Mouse (Mus musculus): ENCODE measurements around the gene Ube2a. TPM values are rescaled to one million over a fixed set of nuclear protein-coding genes. Genes with fewer than 3 reads are reported as not detected.

Ube2a gene
- 61.6 and 65.5 TPM in 2 replicates for polyA plus RNA-seq (2015; fragmentation: Nextera tagmentation; extraction: Ambion mirVana)

DNA sequence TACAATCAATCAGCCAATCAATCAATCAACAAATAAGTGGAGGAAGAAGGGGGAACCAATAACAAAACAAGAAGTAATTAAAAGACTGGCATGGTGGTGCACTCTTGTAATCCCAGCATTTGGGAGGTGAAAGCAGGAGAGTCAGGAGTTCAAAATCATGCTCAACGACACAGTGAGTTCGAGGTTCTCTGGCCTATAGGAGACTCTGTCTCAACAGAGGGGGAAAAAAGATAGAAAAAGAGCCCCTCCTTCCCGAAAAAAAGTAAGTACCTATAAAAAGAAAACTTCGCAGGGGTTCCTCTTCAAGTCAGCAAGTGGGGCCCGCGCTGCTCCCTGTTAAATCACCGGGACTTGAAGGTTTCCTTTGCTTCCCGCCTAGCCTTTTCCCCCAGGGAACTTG lies at the start of gene Ube2a, which contains the start of gene C330007P06Rik:
Ube2a (plus strand) TSS at position 136 of the 400 bp plus-strand sequence.
C330007P06Rik (minus strand) TSS at position 347 of the 400 bp plus-strand sequence.
- WGBS (ENCODE audit: insufficient replicate concordance) = 18% methylated on average over 8 of the region's 8 CpGs
- peak within 1 kb of the TSS; percentile 87 for H3K4me3 ChIP-seq (ENCODE audit: low read depth, low read length)
- H3K4me2 ChIP-seq (ENCODE audit: low read depth, low read length) = peak within 1 kb of the TSS; percentile 68
- no peak; the same call in 1 of the 2 replicates for ATAC-seq (ENCODE audit: low read depth)
- H3K9me3 ChIP-seq (replicated peaks; ENCODE audit: control insufficient read depth, low read length) = no peaks in the 10 kb centered on the region
- H3K27ac ChIP-seq (ENCODE audit: low read length) = peak within 1 kb of the TSS; percentile 59; the same call in 1 of the 2 replicates
- H3K27me3 ChIP-seq (ENCODE audit: control insufficient read depth, insufficient read depth, low read depth, low read length) = no peaks in the 10 kb centered on the region
- peak within 1 kb of the TSS; percentile 88 for H3K9ac ChIP-seq (ENCODE audit: low read depth, low read length)
- peaks cover 6% of the 10 kb centered on the region; the same call in 1 of the 2 replicates for H3K4me1 ChIP-seq (ENCODE audit: control insufficient read depth, low read depth, low read length)
- no peaks in the 10 kb centered on the region; the same call in 1 of the 2 replicates for H3K36me3 ChIP-seq (ENCODE audit: control insufficient read depth, insufficient read depth)

DNA sequence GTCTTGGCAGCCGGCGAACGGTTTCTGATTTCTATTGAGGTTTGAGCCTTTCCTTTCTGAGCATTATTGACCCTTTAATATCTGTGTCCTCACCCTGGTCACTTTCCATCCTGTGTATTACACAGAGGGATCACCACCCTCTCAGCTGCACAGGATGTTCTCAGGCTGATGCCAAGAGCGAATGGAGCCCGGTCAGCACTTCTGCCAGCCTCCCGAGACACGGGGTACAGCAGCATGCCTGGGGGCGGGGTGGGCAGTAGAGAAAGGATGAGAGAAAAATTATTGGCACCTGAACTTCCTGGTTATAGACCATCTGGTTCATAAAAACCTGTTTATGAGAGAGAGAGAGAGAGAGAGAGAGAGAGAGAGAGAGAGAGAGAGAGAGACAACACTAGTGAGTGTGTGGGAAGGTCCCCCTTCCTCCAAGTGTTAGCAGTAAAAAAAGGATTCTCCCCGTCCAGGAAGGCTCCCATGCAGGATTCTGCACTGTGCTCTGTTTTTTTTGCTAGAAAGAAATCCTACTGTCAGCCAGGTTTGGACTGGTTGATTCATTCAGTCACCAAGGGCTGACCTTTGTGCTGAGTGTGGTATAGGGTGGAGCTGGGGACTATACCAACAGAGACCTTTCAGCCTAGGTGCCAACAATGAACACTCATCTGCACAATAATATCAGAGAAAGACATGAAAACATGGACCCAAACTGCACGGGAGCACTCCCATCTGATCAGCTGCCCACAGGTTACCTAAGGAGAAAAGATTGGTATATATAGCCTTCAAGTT lies 49.6 kb upstream of the Ube2a start:
- no peak overlapping the region for H3K4me2 ChIP-seq (ENCODE audit: low read depth, low read length)
- no peak overlapping the region for H3K27ac ChIP-seq (ENCODE audit: low read length)
- WGBS (ENCODE audit: insufficient replicate concordance) = 62% methylated on average over 10 of the region's 10 CpGs
- no peaks in the 10 kb centered on the region for H3K27me3 ChIP-seq (ENCODE audit: control insufficient read depth, insufficient read depth, low read depth, low read length)
- H3K36me3 ChIP-seq (ENCODE audit: control insufficient read depth, insufficient read depth) = no peaks in the 10 kb centered on the region
- no peak overlapping the region for H3K9ac ChIP-seq (ENCODE audit: low read depth, low read length)
- H3K4me3 ChIP-seq (ENCODE audit: low read depth, low read length) = no peak overlapping the region
- no peaks in the 10 kb centered on the region; the same call in 1 of the 2 replicates for H3K4me1 ChIP-seq (ENCODE audit: control insufficient read depth, low read depth, low read length)
- no peaks in the 10 kb centered on the region for H3K9me3 ChIP-seq (replicated peaks; ENCODE audit: control insufficient read depth, low read length)
- ATAC-seq (ENCODE audit: low read depth) = no peak

DNA sequence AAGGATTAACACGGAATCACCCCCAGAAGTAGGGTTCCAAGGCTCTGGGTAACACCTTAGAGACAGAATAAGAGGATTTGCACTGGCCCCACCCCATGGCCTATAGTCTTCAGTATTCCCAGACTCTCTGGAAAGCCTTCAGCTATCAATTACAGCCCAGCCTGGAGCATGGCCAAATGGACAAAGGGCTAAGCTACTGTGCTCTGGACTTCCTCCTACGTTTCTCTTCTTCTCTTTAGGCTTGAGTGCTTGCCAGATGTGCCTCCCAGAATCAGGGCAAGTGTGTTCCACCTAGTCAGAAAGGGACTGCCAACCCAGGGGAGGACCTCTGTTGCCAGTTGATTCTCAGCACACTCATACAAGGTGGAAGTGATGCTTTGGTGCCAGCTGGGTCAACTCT lies 48.7 kb upstream of the Ube2a start:
- no peak overlapping the region for H3K27ac ChIP-seq (ENCODE audit: low read length)
- 38% methylated on average over 2 of the region's 2 CpGs for WGBS (ENCODE audit: insufficient replicate concordance)

DNA sequence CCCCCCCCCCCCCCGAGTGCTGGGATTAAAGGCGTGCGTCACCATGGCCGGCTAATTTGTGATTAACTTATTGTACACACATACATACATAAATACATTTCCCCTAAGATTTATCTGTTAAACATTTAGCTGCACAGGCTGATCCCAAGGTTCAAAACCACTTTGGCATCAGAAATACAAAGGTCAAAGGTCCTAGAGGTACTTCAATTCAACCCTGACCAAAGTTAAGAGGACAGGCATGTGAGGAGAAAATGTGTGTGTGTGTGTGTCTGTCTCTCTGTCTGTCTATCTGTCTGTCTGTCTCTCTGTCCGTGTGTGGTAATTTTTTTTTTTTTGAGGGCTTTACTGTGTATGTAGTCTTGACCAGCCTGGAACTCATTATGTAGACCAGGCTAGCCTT lies 46.8 kb upstream of the Ube2a start:
- Histone ChIP-seq H3K4me1 (ENCODE audit: control insufficient read depth, low read depth, low read length) (no peaks in the 10 kb centered on the region; the same call in 1 of the 2 replicates), H3K9me3 (replicated peaks; ENCODE audit: control insufficient read depth, low read length) (no peaks in the 10 kb centered on the region), H3K4me3 (ENCODE audit: low read depth, low read length) (no peak overlapping the region), H3K4me2 (ENCODE audit: low read depth, low read length) (no peak overlapping the region), H3K36me3 (ENCODE audit: control insufficient read depth, insufficient read depth) (no peaks in the 10 kb centered on the region), H3K27me3 (ENCODE audit: control insufficient read depth, insufficient read depth, low read depth, low read length) (no peaks in the 10 kb centered on the region), H3K27ac (ENCODE audit: low read length) (no peak overlapping the region), H3K9ac (ENCODE audit: low read depth, low read length) (no peak overlapping the region)
- no peak for ATAC-seq (ENCODE audit: low read depth)
- WGBS (ENCODE audit: insufficient replicate concordance) = 66% methylated on average over 5 of the region's 5 CpGs

More for the DNA sequence above, 48.7 kb upstream of the Ube2a start:
- no peak for ATAC-seq (ENCODE audit: low read depth)
- no peaks in the 10 kb centered on the region for H3K27me3 ChIP-seq (ENCODE audit: control insufficient read depth, insufficient read depth, low read depth, low read length)
- H3K36me3 ChIP-seq (ENCODE audit: control insufficient read depth, insufficient read depth) = no peaks in the 10 kb centered on the region
- no peaks in the 10 kb centered on the region; the same call in 1 of the 2 replicates for H3K4me1 ChIP-seq (ENCODE audit: control insufficient read depth, low read depth, low read length)
- H3K4me2 ChIP-seq (ENCODE audit: low read depth, low read length) = no peak overlapping the region
- no peak overlapping the region for H3K9ac ChIP-seq (ENCODE audit: low read depth, low read length)
- H3K4me3 ChIP-seq (ENCODE audit: low read depth, low read length) = no peak overlapping the region
- H3K9me3 ChIP-seq (replicated peaks; ENCODE audit: control insufficient read depth, low read length) = no peaks in the 10 kb centered on the region

DNA sequence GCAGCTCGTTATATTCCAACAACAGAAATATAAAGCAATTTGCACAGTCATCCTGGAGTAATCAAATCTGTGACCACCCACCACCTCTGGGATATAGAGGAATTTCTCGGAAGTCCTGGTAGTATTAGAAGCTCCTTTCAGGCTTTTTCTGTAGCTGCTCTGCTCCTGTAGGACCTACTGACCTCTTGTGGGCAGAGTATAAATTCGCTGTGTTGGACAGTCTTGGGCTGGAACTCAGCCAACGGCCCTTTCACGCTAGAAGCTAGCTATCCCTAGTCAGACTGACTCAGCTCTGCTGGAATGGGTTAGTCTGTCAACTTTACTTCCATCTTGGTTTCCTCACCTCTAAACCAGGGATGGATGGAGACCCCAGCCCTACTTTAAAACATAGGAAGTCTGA lies 43.4 kb upstream of the Ube2a start:
- Histone ChIP-seq H3K36me3 (ENCODE audit: control insufficient read depth, insufficient read depth) (no peaks in the 10 kb centered on the region), H3K27ac (ENCODE audit: low read length) (no peak overlapping the region), H3K9ac (ENCODE audit: low read depth, low read length) (no peak overlapping the region), H3K4me1 (ENCODE audit: control insufficient read depth, low read depth, low read length) (no peaks in the 10 kb centered on the region; the same call in 1 of the 2 replicates), H3K27me3 (ENCODE audit: control insufficient read depth, insufficient read depth, low read depth, low read length) (no peaks in the 10 kb centered on the region), H3K4me3 (ENCODE audit: low read depth, low read length) (no peak overlapping the region), H3K4me2 (ENCODE audit: low read depth, low read length) (no peak overlapping the region), H3K9me3 (replicated peaks; ENCODE audit: control insufficient read depth, low read length) (no peaks in the 10 kb centered on the region)
- whole genome bisulfite sequencing (ENCODE audit: insufficient replicate concordance) = 37% methylated on average over 5 of the region's 5 CpGs
- peak; percentile 54; the same call in 1 of the 2 replicates for ATAC-seq (ENCODE audit: low read depth)

DNA sequence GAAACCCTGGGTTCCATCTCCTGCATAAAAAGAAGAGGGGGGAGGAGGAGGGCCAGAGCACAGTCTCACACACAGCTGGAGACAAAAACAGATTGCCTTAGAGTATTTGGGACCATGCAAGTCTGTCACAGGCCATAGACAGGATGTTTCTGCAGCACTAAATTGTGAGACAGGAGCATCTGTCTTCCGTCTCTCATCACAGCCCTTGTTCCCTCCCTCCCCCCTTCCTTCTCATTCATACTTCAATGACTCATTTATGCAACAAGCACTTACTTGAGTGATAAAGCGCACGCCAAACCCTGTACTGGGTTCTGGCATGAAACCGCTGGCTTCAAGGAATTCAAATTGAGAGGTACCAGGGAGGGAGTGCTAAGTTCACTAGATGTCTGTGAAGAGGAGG lies 42.1 kb upstream of the Ube2a start:
- H3K27me3 ChIP-seq (ENCODE audit: control insufficient read depth, insufficient read depth, low read depth, low read length) = no peaks in the 10 kb centered on the region
- H3K27ac ChIP-seq (ENCODE audit: low read length) = no peak overlapping the region
- H3K36me3 ChIP-seq (ENCODE audit: control insufficient read depth, insufficient read depth) = no peaks in the 10 kb centered on the region
- H3K4me3 ChIP-seq (ENCODE audit: low read depth, low read length) = no peak overlapping the region
- no peak for ATAC-seq (ENCODE audit: low read depth)
- no peak overlapping the region for H3K9ac ChIP-seq (ENCODE audit: low read depth, low read length)
- H3K9me3 ChIP-seq (replicated peaks; ENCODE audit: control insufficient read depth, low read length) = no peaks in the 10 kb centered on the region
- H3K4me2 ChIP-seq (ENCODE audit: low read depth, low read length) = no peak overlapping the region
- WGBS (ENCODE audit: insufficient replicate concordance) = 72% methylated on average over 4 of the region's 4 CpGs
- no peaks in the 10 kb centered on the region; the same call in 1 of the 2 replicates for H3K4me1 ChIP-seq (ENCODE audit: control insufficient read depth, low read depth, low read length)

DNA sequence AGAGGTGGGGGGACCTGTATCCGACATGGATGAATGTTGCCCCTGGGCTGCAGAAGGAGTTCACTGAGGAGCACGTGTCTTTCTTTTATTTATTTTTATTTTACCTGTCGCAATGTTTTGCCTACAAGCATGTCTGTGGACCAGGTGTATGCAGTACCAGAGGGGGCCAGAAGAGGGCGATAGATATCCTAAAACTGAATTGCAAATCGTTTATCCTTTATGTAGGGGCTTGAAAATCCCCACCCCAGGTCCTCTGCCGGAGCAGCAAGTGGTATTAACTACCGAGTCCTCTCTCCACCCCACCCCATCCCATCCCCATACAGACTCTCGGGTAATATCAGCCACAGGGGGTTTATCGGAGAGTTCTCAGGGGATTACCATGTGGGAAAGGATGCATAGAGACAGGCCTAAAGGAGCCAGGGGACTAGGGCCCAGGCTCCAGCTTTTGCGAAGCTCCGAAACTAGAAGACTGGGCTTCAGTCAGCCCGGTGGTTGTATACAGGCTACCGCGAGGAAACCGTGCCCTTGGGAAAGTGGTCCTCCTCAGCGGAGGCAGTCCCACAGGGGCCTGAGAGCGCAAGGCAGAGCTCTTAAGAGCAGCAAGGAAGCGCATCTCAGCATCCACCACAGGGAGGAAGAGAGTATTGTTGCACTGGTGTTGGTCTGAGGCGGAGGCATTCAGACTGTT lies 40.2 kb upstream of the Ube2a start:
- Histone ChIP-seq H3K9ac (ENCODE audit: low read depth, low read length) (no peak overlapping the region), H3K27me3 (ENCODE audit: control insufficient read depth, insufficient read depth, low read depth, low read length) (no peaks in the 10 kb centered on the region), H3K27ac (ENCODE audit: low read length) (no peak overlapping the region), H3K9me3 (replicated peaks; ENCODE audit: control insufficient read depth, low read length) (no peaks in the 10 kb centered on the region), H3K4me2 (ENCODE audit: low read depth, low read length) (peak overlapping the region; percentile 32; the same call in 1 of the 2 replicates), H3K4me3 (ENCODE audit: low read depth, low read length) (no peak overlapping the region), H3K4me1 (ENCODE audit: control insufficient read depth, low read depth, low read length) (no peaks in the 10 kb centered on the region), H3K36me3 (ENCODE audit: control insufficient read depth, insufficient read depth) (no peaks in the 10 kb centered on the region)
- no peak for ATAC-seq (ENCODE audit: low read depth)
- WGBS (ENCODE audit: insufficient replicate concordance) = 30% methylated on average over 19 of the region's 19 CpGs

DNA sequence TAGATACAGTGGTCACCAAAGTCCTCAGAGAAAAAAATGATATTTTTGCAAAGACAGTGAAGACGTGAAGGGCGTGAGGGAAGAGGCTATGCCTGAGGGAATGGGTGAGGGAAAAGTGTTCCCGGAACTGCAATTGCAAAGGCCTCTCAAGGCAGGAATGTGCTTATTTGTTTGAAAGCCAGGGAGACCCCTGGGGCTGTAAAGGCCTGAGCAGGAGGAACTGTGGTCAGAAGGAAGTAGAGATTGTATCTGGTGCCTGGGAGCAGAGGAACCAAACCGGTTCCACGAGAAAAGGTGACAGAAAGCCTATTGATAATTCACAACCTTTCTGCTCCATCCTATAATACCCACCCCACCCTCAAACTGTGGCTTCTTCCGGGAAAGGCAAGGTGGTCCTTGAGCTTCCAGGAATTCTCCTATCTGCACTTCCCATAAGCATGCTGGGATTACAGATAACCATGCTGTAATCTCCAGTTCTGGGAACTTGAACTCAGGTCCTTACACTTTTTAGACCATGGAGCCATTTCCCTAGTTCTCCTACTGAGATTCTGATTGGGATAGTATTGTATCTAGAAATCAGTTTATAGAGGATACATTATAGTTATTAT lies 36.5 kb upstream of the Ube2a start:
- Histone ChIP-seq H3K27me3 (ENCODE audit: control insufficient read depth, insufficient read depth, low read depth, low read length) (no peaks in the 10 kb centered on the region), H3K4me3 (ENCODE audit: low read depth, low read length) (no peak overlapping the region), H3K9me3 (replicated peaks; ENCODE audit: control insufficient read depth, low read length) (no peaks in the 10 kb centered on the region), H3K4me1 (ENCODE audit: control insufficient read depth, low read depth, low read length) (no peaks in the 10 kb centered on the region), H3K27ac (ENCODE audit: low read length) (no peak overlapping the region), H3K4me2 (ENCODE audit: low read depth, low read length) (no peak overlapping the region), H3K36me3 (ENCODE audit: control insufficient read depth, insufficient read depth) (no peaks in the 10 kb centered on the region), H3K9ac (ENCODE audit: low read depth, low read length) (no peak overlapping the region)
- WGBS (ENCODE audit: insufficient replicate concordance) = 47% methylated on average over 6 of the region's 6 CpGs
- ATAC-seq (ENCODE audit: low read depth) = no peak
